Comparison of ENCODE assay signal across 7 mouse cellular contexts in the genomic region with DNA sequence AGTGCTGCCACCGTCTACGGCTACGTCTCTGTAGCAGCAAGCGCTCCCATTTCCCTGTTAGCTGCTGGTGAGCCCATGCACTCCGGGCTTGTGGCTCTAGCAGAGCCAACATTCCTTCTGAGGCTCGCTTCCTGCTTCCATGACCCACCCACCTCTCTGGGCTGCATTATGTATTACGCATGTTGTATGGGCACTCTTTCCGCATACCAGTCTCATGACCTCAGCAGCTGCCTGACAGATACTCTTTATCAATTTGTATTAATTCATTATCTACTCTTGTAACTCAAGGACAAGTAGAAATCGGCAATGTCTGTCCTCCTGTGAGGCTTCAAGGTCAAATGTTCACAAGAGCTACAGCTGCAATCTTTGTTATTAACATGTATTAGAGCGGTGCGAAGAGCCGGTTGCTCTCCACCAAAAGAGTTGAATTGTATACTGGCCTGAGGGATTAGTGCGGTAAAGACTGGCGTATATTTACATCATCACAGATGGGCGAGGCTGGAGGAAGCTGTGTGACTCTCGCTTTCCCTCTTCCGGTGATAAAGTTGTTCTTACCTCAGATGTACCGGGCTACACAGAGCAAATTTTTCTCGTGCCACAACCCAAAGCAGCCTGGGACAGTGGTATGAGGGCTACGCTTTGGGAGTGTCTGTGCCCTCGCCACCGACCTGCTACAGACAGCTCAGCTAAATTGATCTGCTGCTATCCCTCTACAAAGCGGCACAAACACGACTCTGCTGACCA.
DNase-seq lines count a peak whose midpoint lies in the region; ATAC-seq and TF ChIP-seq lines count a peak whose summit lies in the region.

No protein-coding gene starts in this region.

- H3K4me2 ChIP-seq in intestine, embryonic 16.5 days (ENCODE audit: low read depth, low read length) = peak overlapping the region; percentile 61

- H3K4me1 ChIP-seq in bone marrow, adult 2 months (ENCODE audit: control insufficient read depth, insufficient read depth, low read length) = peaks cover 6% of the 10 kb centered on the region
- peaks cover 45% of the 10 kb centered on the region for H3K4me1 ChIP-seq in intestine, embryonic 16.5 days (ENCODE audit: control insufficient read depth, insufficient read depth, low read length)
- peaks cover 30% of the 10 kb centered on the region for H3K4me1 ChIP-seq in lung, adult 2 months (ENCODE audit: control insufficient read depth, insufficient read depth, low read length)

- H3K27me3 ChIP-seq in intestine, embryonic 16.5 days (replicated peaks; ENCODE audit: control insufficient read depth, insufficient read depth, low read length) = no peaks in the 10 kb centered on the region

- no peaks in the 10 kb centered on the region for H3K36me3 ChIP-seq in intestine, embryonic 16.5 days (ENCODE audit: control insufficient read depth, insufficient read depth, low read length)

- no peak for TF ChIP-seq CTCF in bone marrow, adult 2 months (IDR thresholded peaks at IDR 0.05; ENCODE audit: control insufficient read depth, insufficient read depth, low read length)
- TF ChIP-seq CTCF in lung, adult 2 months (IDR thresholded peaks at IDR 0.05; ENCODE audit: insufficient read depth, low read length) = no peak

- peak; percentile 89 for DNase-seq in Muller cell, postnatal 12 days (ENCODE audit: inconsistent ontology term)
- DNase-seq in lung, adult 2 months = peak; percentile 66
- no peak for DNase-seq in cerebellum, postnatal 10 days

- H3K27ac ChIP-seq in bone marrow, adult 2 months (ENCODE audit: control insufficient read depth, insufficient read depth, low read depth, low read length, poor library complexity) = peak overlapping the region; percentile 21; the same call in 1 of the 2 replicates
- H3K27ac ChIP-seq in intestine, embryonic 16.5 days (ENCODE audit: low read length) = peak overlapping the region; percentile 90

- ATAC-seq in granulocyte monocyte progenitor cell, adult 5-6 weeks (replicated peaks; ENCODE audit: poor library complexity, severe bottlenecking) = peak; percentile 54
- peak; percentile 94 for ATAC-seq in intestine, embryonic 16.5 days
- peak; percentile 30; the same call in 1 of the 2 replicates for ATAC-seq in neutrophil, adult 5-6 weeks (ENCODE audit: extremely low read depth, insufficient number of reproducible peaks, low FRiP score, poor library complexity, severe bottlenecking)

- no peak overlapping the region for H3K4me3 ChIP-seq in bone marrow, adult 2 months (replicated peaks; ENCODE audit: control insufficient read depth, low read depth, low read length)
- peak overlapping the region; percentile 30 for H3K4me3 ChIP-seq in intestine, embryonic 16.5 days (ENCODE audit: low read length)
- H3K4me3 ChIP-seq in lung, adult 2 months (replicated peaks; ENCODE audit: extremely low read depth, low read depth, low read length) = peak overlapping the region; percentile 55

- TF ChIP-seq POLR2A in bone marrow, adult 2 months (IDR thresholded peaks at IDR 0.05; ENCODE audit: borderline replicate concordance, control insufficient read depth, low read depth, low read length) = no peak
- TF ChIP-seq POLR2A in lung, adult 2 months (IDR thresholded peaks at IDR 0.05; ENCODE audit: borderline replicate concordance, extremely low read depth, low read depth, low read length) = peak; percentile 94; the same call in 1 of the 2 replicates

- H3K9me3 ChIP-seq in intestine, embryonic 16.5 days (ENCODE audit: control insufficient read depth, low read length) = no peaks in the 10 kb centered on the region

- peak overlapping the region; percentile 46 for H3K9ac ChIP-seq in intestine, embryonic 16.5 days (ENCODE audit: low read depth, low read length)

- 48% methylated on average over 24 of the region's 24 CpGs for WGBS in bone marrow, adult 2 months
- 22% methylated on average over 24 of the region's 24 CpGs for WGBS in intestine, embryonic 16.5 days
- WGBS in lung, adult 2 months = 14% methylated on average over 24 of the region's 24 CpGs

Comparison
In these comparisons a context has a peak if more than half of its experiments do, and no peak if none do; other contexts are left out.
1. DNase-seq: peak in Muller cell, postnatal 12 days (single experiment) and lung, adult 2 months (single experiment); none in cerebellum, postnatal 10 days (0 of 2).
2. ATAC-seq: peak in every context shown above with its lines; median percentile 94 in intestine, embryonic 16.5 days; 54 in granulocyte monocyte progenitor cell, adult 5-6 weeks; 30 in neutrophil, adult 5-6 weeks.